Mouse (Mus musculus) embryonic facial prominence, embryonic 11.5 days (tissue): ENCODE data around the gene Dnah9. TPM values are rescaled to one million over a fixed set of nuclear protein-coding genes. Genes with fewer than 3 reads are reported as not detected.

Source experiments
- ATAC-seq: fragments of 200-750 bp; cut with Nextera tagmentation; replicated peaks from 2 replicates; pipeline ENCODE4 v1.8.0; 2017; ENCODE audit warnings: low read depth; ENCODE audit not compliant: insufficient number of reproducible peaks, low FRiP score, low TSS enrichment
- DNase-seq: peaks from one replicate; pipeline ENCODE4 v3.0.0-alpha.2; 2015; ENCODE audit warnings: low spot score
- H3K27ac ChIP-seq: fragments of 300-500 bp; sonication (generic); replicated peaks from 2 replicates; pipeline ENCODE4 v1.5.1; 2014; ENCODE audit warnings: mild to moderate bottlenecking, low read depth, low read length, control low read depth
- H3K27me3 ChIP-seq: fragments of 300-500 bp; sonication (generic); 2 replicates; pipeline ENCODE4 v1.6.1; 2014; ENCODE audit warnings: mild to moderate bottlenecking, low read length, moderate library complexity, mixed read lengths; ENCODE audit not compliant: control insufficient read depth, insufficient read depth
- H3K36me3 ChIP-seq: fragments of 300-500 bp; sonication (generic); replicated peaks from 2 replicates; pipeline ENCODE4 v1.6.1; 2014; ENCODE audit warnings: low read depth, mild to moderate bottlenecking, low read length, moderate library complexity, mixed read lengths; ENCODE audit not compliant: control insufficient read depth, insufficient read depth
- H3K4me1 ChIP-seq: fragments of 300-500 bp; sonication (generic); 2 replicates; pipeline ENCODE4 v1.6.1; 2014; ENCODE audit warnings: low read length, mixed read lengths; ENCODE audit not compliant: control insufficient read depth, insufficient read depth
- H3K4me2 ChIP-seq: fragments of 300-500 bp; sonication (generic); 2 replicates; pipeline ENCODE4 v1.6.1; 2014; ENCODE audit warnings: low read depth, mild to moderate bottlenecking, control low read depth, low read length, moderate library complexity
- H3K4me3 ChIP-seq: fragments of 300-500 bp; sonication (generic); 2 replicates; pipeline ENCODE4 v1.5.1; 2014; ENCODE audit warnings: low read depth, low read length, control low read depth
- H3K9ac ChIP-seq: fragments of 300-500 bp; sonication (generic); replicated peaks from 2 replicates; pipeline ENCODE4 v1.6.1; 2014; ENCODE audit warnings: mild to moderate bottlenecking, control low read depth, low read length
- H3K9me3 ChIP-seq: fragments of 300-500 bp; sonication (generic); replicated peaks from 2 replicates; pipeline ENCODE4 v1.6.1; 2016; ENCODE audit warnings: mild to moderate bottlenecking, low read length, inconsistent platforms, mixed read lengths; ENCODE audit not compliant: control insufficient read depth
- WGBS: fragments of 180-500 bp; shearing (Covaris S2); extraction: QIAGEN DNeasy Blood & Tissue Kit; methylation state at CpG from one replicate; pipeline ENCODE4 v1.1.7; 2014; 5-methylcytosine and 5-hydroxymethylcytosine counted together
- polyA plus RNA-seq: library from polyadenylated mRNA; unstranded; fragments of >200 nt; fragmentation: Nextera tagmentation; extraction: Ambion mirVana; gene quantifications from 2 replicates; pipeline ENCODE4 v1.2.1, GENCODE M21; 2014

The Dnah9 gene
- 0.11 and 0.36 TPM in 2 replicates for polyA plus RNA-seq

DNA sequence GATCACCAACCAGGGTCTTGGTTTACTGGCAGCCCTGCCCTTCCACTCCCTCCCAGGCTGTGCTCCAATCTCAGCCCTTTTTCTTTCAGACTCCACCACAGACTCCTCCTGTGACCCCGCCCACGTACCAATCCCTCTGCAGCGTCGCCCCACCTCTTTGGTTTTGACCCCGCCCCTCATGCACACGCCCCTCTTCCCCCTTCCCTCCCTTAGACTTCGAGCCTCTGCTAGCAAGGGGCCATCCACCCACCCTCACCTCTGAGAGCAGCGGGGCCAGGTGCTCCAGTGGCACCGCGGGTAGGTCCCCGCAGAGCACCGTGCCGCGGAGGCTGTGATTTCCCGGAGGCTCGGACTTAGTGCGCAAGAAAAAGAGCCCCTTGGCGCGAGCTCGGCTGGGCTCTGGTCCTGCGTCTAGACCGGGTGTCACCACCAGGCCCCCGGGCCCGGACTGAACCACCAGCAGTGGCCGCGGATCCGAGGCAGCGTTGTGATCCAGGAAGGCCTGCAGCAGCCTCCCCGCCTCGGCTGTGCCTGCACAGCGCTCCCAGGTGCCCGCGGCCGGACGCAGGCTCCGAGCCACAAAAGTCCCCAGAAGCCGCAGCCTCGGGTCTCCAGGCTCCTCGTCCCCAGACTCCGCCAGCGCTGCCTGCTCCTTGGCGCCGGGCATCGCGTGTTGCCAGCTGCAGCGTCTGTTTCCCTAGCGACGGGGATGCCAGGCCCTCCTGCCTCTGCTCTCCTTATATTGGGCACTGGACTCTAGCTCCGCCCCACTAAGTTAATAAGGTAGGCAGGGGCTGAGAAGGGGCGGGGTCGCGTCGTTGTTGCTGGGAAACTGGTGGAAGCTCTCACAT lies at the start of gene Dnah9:
Gene Dnah9 (minus strand): TSS at position 751 of the 851 bp plus-strand sequence.
- peak; percentile 87 for DNase-seq
- Histone ChIP-seq H3K4me3 (peak within 1 kb of the TSS; percentile 55), H3K36me3 (no peaks in the 10 kb centered on the region), H3K27me3 (no peaks in the 10 kb centered on the region), H3K9ac (peak within 1 kb of the TSS; percentile 35), H3K9me3 (no peaks in the 10 kb centered on the region), H3K27ac (no peak within 1 kb of the TSS), H3K4me2 (peak within 1 kb of the TSS; percentile 97), H3K4me1 (no peaks in the 10 kb centered on the region)
- WGBS = under 1% methylated on average over 53 of the region's 53 CpGs
- peak; percentile 94 for ATAC-seq

GRCm38 (mm10) chr11:66188627-66189287 lies 20.4 kb upstream of the Dnah9 start:
- H3K9ac ChIP-seq = no peak overlapping the region
- H3K9me3 ChIP-seq = no peaks in the 10 kb centered on the region
- no peak overlapping the region for H3K27ac ChIP-seq
- no peak overlapping the region for H3K4me3 ChIP-seq
- DNase-seq (no peak), ATAC-seq (no peak)
- no peak overlapping the region for H3K4me2 ChIP-seq
- H3K36me3 ChIP-seq = no peaks in the 10 kb centered on the region
- H3K27me3 ChIP-seq = no peaks in the 10 kb centered on the region
- no peaks in the 10 kb centered on the region for H3K4me1 ChIP-seq
- 85% methylated on average over 3 of the region's 3 CpGs for WGBS

DNA sequence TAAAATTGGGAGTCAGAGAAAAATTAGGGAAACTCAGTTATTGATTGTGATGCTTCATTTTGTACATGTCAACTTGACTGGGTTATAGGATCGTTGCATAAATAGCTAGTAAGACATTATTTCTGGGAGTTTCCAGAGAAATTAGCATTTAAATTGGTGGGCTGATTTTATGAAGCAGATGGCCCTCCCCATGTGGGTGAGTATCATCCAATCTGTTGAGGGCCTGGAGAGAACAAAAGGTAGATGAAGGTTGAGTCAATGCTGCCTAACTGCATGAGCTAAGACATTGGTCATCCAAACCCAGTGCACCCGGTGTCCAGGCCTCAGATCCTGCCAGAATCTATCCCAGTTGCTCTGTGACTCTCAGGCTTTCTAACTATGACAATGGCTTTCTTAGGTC lies 19.8 kb upstream of the Dnah9 start:
- no peak for ATAC-seq
- 81% methylated on average over 2 of the region's 2 CpGs for WGBS
- no peak for DNase-seq
- H3K36me3 ChIP-seq = no peaks in the 10 kb centered on the region
- H3K4me1 ChIP-seq = no peaks in the 10 kb centered on the region
- H3K27ac ChIP-seq = no peak overlapping the region
- no peak overlapping the region for H3K9ac ChIP-seq
- no peaks in the 10 kb centered on the region for H3K27me3 ChIP-seq
- no peak overlapping the region for H3K4me2 ChIP-seq
- no peaks in the 10 kb centered on the region for H3K9me3 ChIP-seq
- H3K4me3 ChIP-seq = no peak overlapping the region

GRCm38 (mm10) chr11:66177781-66178180 lies 9.4 kb upstream of the Dnah9 start:
- no peak overlapping the region for H3K4me3 ChIP-seq
- H3K9me3 ChIP-seq = no peaks in the 10 kb centered on the region
- no peak for ATAC-seq
- H3K27ac ChIP-seq = no peak overlapping the region
- no peak for DNase-seq
- 73% methylated on average over 2 of the region's 2 CpGs for WGBS
- no peak overlapping the region for H3K4me2 ChIP-seq
- H3K27me3 ChIP-seq = no peaks in the 10 kb centered on the region
- H3K36me3 ChIP-seq = no peaks in the 10 kb centered on the region
- H3K4me1 ChIP-seq = no peaks in the 10 kb centered on the region
- no peak overlapping the region for H3K9ac ChIP-seq

DNA sequence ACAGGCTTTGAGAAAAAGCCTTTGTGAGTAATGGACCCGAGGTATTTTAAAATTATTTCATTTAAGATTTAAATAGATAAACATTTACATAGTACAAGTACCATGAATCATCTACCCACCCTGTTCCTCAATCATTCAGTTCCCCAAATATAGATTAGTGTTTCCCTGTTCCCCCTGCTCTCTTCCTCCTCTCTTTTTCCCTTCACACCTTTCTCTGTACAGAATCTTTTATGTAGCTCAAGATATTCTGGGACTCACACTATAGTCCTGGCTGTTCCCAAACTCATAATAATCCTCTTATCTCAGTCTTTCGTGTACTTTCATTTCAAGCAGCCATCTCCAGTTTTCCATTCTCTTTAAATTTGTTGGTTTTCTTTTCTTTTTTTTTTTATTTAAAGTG lies 4.3 kb downstream of the Dnah9 start:
- Histone ChIP-seq H3K9me3 (no peaks in the 10 kb centered on the region), H3K4me2 (no peak overlapping the region), H3K27me3 (no peaks in the 10 kb centered on the region), H3K27ac (no peak overlapping the region), H3K4me3 (no peak overlapping the region), H3K9ac (no peak overlapping the region), H3K36me3 (no peaks in the 10 kb centered on the region), H3K4me1 (no peaks in the 10 kb centered on the region)
- ATAC-seq = no peak
- DNase-seq = no peak
- 89% methylated on average over 2 of the region's 2 CpGs for WGBS

DNA sequence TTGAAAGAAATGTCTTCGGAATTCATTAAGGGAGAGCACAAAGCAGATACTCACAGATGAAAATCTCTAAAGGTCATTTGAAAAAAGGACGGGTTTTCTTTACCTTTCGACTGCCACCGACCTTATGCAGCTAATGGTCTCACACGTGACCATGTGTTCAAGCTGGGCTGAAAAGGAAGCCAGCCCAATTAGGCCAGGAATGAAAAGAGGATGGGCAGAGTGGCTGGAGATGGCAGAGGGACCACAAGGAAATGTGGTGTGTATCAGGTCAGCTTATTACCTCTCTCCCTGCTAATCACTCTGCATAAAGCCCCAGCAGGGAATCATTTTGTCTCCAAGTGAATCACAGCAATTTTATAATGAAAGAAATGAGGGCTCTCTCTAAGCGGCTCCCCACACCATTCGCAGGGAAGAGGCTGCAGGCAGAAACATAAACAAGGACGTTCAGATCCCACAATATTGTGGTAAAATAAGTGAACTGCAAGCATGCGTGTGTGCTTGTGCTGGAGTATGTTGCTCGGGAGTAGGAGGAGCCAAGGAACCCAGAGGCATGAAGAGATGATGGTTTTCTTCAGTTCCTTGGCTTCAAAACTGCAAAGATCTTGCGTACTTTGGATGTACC lies 27.6 kb downstream of the Dnah9 start:
- Histone ChIP-seq H3K27me3 (no peaks in the 10 kb centered on the region), H3K27ac (no peak overlapping the region), H3K9me3 (no peaks in the 10 kb centered on the region), H3K4me3 (no peak overlapping the region), H3K4me1 (no peaks in the 10 kb centered on the region), H3K36me3 (no peaks in the 10 kb centered on the region), H3K9ac (no peak overlapping the region), H3K4me2 (no peak overlapping the region)
- 60% methylated on average over 11 of the region's 11 CpGs for WGBS
- ATAC-seq (0 out of 2 replicates have a peak, but pooled peaks have one; percentile 14), DNase-seq (no peak)

GRCm38 (mm10) chr11:66134826-66135225 lies 33.5 kb downstream of the Dnah9 start:
- no peak for ATAC-seq
- 82% methylated on average over 6 of the region's 6 CpGs for WGBS

DNA sequence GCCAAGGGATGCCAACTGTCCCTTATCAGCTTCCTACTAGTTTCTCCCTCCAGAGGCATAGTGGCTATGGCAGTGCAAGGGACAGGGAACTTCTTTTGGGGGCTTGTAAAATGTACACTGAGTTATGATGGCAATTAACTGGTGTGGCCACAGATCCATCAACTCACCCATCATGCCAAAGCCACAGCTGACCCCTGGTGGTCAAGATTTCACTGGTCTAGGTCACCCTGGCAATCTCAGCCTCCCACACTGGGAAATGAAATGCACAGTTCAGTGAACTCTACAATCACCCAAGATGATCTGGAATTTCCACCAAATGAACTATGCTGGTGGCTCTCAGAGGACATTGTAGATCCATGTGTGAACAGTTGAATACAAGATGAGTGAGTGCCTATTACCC lies 42.2 kb downstream of the Dnah9 start:
- Histone ChIP-seq H3K27ac (no peak overlapping the region), H3K4me1 (no peaks in the 10 kb centered on the region), H3K9ac (no peak overlapping the region), H3K9me3 (no peaks in the 10 kb centered on the region), H3K4me2 (no peak overlapping the region), H3K27me3 (no peaks in the 10 kb centered on the region), H3K36me3 (no peaks in the 10 kb centered on the region), H3K4me3 (no peak overlapping the region)
- ATAC-seq (no peak), DNase-seq (no peak)

More at GRCm38 (mm10) chr11:66134826-66135225, 33.5 kb downstream of the Dnah9 start:
- H3K36me3 ChIP-seq = no peaks in the 10 kb centered on the region
- no peak overlapping the region for H3K4me2 ChIP-seq
- no peaks in the 10 kb centered on the region for H3K9me3 ChIP-seq
- no peak for DNase-seq
- no peaks in the 10 kb centered on the region for H3K27me3 ChIP-seq
- H3K27ac ChIP-seq = no peak overlapping the region
- no peak overlapping the region for H3K4me3 ChIP-seq
- H3K4me1 ChIP-seq = no peaks in the 10 kb centered on the region
- no peak overlapping the region for H3K9ac ChIP-seq
